ENCODE assay signal across 9 mouse cellular contexts in the genomic region with DNA sequence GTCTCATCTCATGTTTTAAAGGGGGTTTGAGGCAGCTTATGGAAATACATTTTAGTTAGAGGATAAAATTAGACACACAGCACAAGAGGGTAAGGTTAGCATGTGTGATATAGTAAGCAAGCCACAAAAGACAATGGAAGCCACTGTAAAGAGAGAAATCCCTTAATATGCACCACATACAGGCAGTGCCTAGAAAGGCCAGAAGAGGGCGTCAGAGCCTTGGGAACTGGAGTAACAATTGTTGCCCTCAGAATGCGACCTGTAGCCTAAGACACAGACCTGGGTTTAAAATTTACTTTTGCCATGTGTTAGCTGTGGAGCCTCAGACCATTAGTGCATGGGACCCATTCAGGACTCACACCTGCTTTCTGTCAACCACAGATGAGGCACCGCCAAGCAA. TPM values are rescaled to one million over a fixed set of nuclear protein-coding genes. Genes with fewer than 3 reads are reported as not detected.
DNase-seq lines count a peak whose midpoint lies in the region; ATAC-seq and TF ChIP-seq lines count a peak whose summit lies in the region.
"Had no signal": no experiment of that assay in that cellular context is flagged by ENCODE, and none has a peak within 500 bp of the region (broad histone marks: within the 10 kb centered on the region; RNA-seq: fewer than 3 reads in every experiment).

No protein-coding gene starts in this region.

- H3K4me1 ChIP-seq in thymus, adult 2 months (replicated peaks; ENCODE audit: control insufficient read depth, insufficient read depth, low read length) = no peaks in the 10 kb centered on the region
- H3K4me1 ChIP-seq in small intestine, adult 2 months (ENCODE audit: control insufficient read depth, insufficient read depth, insufficient read length, low read length) = no peaks in the 10 kb centered on the region
- no peaks in the 10 kb centered on the region; the same call in 1 of the 2 replicates for H3K4me1 ChIP-seq in intestine, embryonic 16.5 days (ENCODE audit: control insufficient read depth, insufficient read depth, low read length)

- H3K36me3 ChIP-seq in thymus, adult 2 months (ENCODE audit: control insufficient read depth, insufficient read depth, low read length) = no peaks in the 10 kb centered on the region
- H3K36me3 ChIP-seq in small intestine, adult 2 months (ENCODE audit: control insufficient read depth, insufficient read depth, low read length) = no peaks in the 10 kb centered on the region
- no peaks in the 10 kb centered on the region for H3K36me3 ChIP-seq in intestine, embryonic 16.5 days (ENCODE audit: control insufficient read depth, insufficient read depth, low read length)

- H3K9me3 ChIP-seq in intestine, embryonic 16.5 days (ENCODE audit: control insufficient read depth, low read length) = no peaks in the 10 kb centered on the region

- no peak for TF ChIP-seq CTCF in thymus, adult 2 months (IDR thresholded peaks at IDR 0.05; ENCODE audit: borderline replicate concordance, control insufficient read depth, extremely low read depth, insufficient read depth, low read length, poor library complexity)
- TF ChIP-seq CTCF in small intestine, adult 2 months (IDR thresholded peaks at IDR 0.05; ENCODE audit: extremely low read depth, insufficient read length, insufficient replicate concordance, low read depth, low read length) = peak; percentile 10; the same call in 1 of the 2 replicates

- no peak overlapping the region for H3K4me3 ChIP-seq in thymus, adult 2 months (ENCODE audit: control insufficient read depth, insufficient read depth, low read length)
- H3K4me3 ChIP-seq in small intestine, adult 2 months (ENCODE audit: low read depth, low read length) = no peak overlapping the region
- no peak overlapping the region for H3K4me3 ChIP-seq in intestine, embryonic 16.5 days (ENCODE audit: low read length)

- no peaks in the 10 kb centered on the region for H3K27me3 ChIP-seq in thymus, adult 2 months (ENCODE audit: control insufficient read depth, insufficient read depth, low read length)
- H3K27me3 ChIP-seq in small intestine, adult 2 months (ENCODE audit: control insufficient read depth, insufficient read depth, low read length) = no peaks in the 10 kb centered on the region
- H3K27me3 ChIP-seq in intestine, embryonic 16.5 days (replicated peaks; ENCODE audit: control insufficient read depth, insufficient read depth, low read length) = no peaks in the 10 kb centered on the region

- peak; percentile 40 for DNase-seq in heart, postnatal 4 days
- no peak for DNase-seq in heart, postnatal 36 days
- DNase-seq in thymus, adult 2 months = peak; percentile 12
- no peak for DNase-seq in thymus, adult 18-20 months
- DNase-seq in embryo, embryonic 9.5 days (ENCODE audit: extremely low spot score) = peak; percentile 21

- no peak overlapping the region for H3K4me2 ChIP-seq in intestine, embryonic 16.5 days (ENCODE audit: low read depth, low read length)

- intact Hi-C loops in heart, postnatal 36 days (cut with DNase I) = no loop called here

- no peak overlapping the region for H3K27ac ChIP-seq in thymus, adult 2 months (ENCODE audit: control insufficient read depth, insufficient read depth, low read length)
- no peak overlapping the region for H3K27ac ChIP-seq in small intestine, adult 2 months (ENCODE audit: insufficient read depth, low read depth, low read length)
- H3K27ac ChIP-seq in intestine, embryonic 16.5 days (ENCODE audit: low read length) = no peak overlapping the region
- H3K27ac ChIP-seq: macrophage had no signal

- ATAC-seq in megakaryocyte progenitor cell, adult 5-6 weeks (replicated peaks; ENCODE audit: poor library complexity) = no peak
- no peak for ATAC-seq in intestine, embryonic 16.5 days

- H3K9ac ChIP-seq in intestine, embryonic 16.5 days (ENCODE audit: low read depth, low read length) = no peak overlapping the region

- no peak for TF ChIP-seq POLR2A in thymus, adult 2 months (IDR thresholded peaks at IDR 0.05; ENCODE audit: control insufficient read depth, extremely low read depth, insufficient read depth, low read length, poor library complexity)
- no peak for TF ChIP-seq POLR2A in small intestine, adult 2 months (IDR thresholded peaks at IDR 0.05; ENCODE audit: low read depth, low read length)

- WGBS in thymus, adult 2 months = 42% methylated on average over 3 of the region's 3 CpGs
- WGBS in small intestine, adult 2 months = 34% methylated on average over 3 of the region's 3 CpGs
- 28% methylated on average over 3 of the region's 3 CpGs for WGBS in intestine, embryonic 16.5 days

RNA-seq across cellular contexts. Expression of a gene that starts 54.2 kb away (rescaled TPM):
- 10 to 100 TPM in 1 of 2 experiments, 1 to 10 TPM in 1; 9.7 to 11.6 TPM for total RNA-seq in heart, postnatal 4 days (2021)
- 1 to 10 TPM; 3.1 to 4.7 TPM for total RNA-seq in heart, postnatal 36 days (2021)
- 0.96 and 1.2 TPM in 2 replicates for polyA plus RNA-seq in thymus, adult 2 months (2012; rRNA removed)
- polyA plus RNA-seq in small intestine, adult 2 months (2012; rRNA removed) = 1.3 and 2.0 TPM in 2 replicates
- 0.12 TPM in 1 of 2 replicates, not detected in the other for total RNA-seq in megakaryocyte progenitor cell, adult 5-6 weeks (2015)
- total RNA-seq in megakaryocyte progenitor cell, adult 5-6 weeks (2017) = 0.03 TPM in 1 of 2 replicates, not detected in the other
- 8.7 and 10.2 TPM in 2 replicates for polyA plus RNA-seq in intestine, embryonic 16.5 days (2015; fragmentation: Nextera tagmentation; extraction: Ambion mirVana)

Comparison
In these comparisons a context has a peak if more than half of its experiments do, and no peak if none do; other contexts are left out.
1. DNase-seq: peak in heart, postnatal 4 days (single experiment), thymus, adult 2 months (single experiment) and embryo, embryonic 9.5 days (single experiment); none in heart, postnatal 36 days (0 of 2) and thymus, adult 18-20 months (0 of 2).